Mouse (Mus musculus) gastrocnemius, postnatal 36 days (tissue): ENCODE results near the gene Kmt2c. TPM values are rescaled to one million over a fixed set of nuclear protein-coding genes. Genes with fewer than 3 reads are reported as not detected.
"Not testable (repeated sequence)": the region's sequence is repeated elsewhere in the genome, so short reads cannot be mapped to it uniquely, and the experiment has no call there.

Experiments used
- DNase-seq, 2 experiments: peaks; one replicate each; pipeline ENCODE4 v3.0.0; 2022
- intact Hi-C: fragments of 180-260 bp; cut with DNase I; formaldehyde crosslinking; loops from one replicate; pipeline ENCODE4 v1.15.1; 2025
- total RNA-seq, 2 experiments: library from RNA; stranded (reverse); gene quantifications; 2 replicates each; pipeline ENCODE4 v1.2.3; 2021

Kmt2c gene
- total RNA-seq, 2 experiments from 2014 or later: 26.8 to 31.2 TPM

GRCm38 (mm10) chr5:25517550-25517949, 19.0 kb upstream of the Kmt2c start:
- no peak for DNase-seq
- intact Hi-C loops: no loop called here

- intact Hi-C loops: no loop called here
- DNase-seq: no peak
Observed at GRCm38 (mm10) chr5:25516301-25516895, 17.8 kb upstream of the Kmt2c start.

- DNase-seq: no peak
- intact Hi-C loops: no loop called here
Observed at GRCm38 (mm10) chr5:25515767-25516166, 17.2 kb upstream of the Kmt2c start, which contains the start of gene Cct8l1. Gene Cct8l1, plus strand, starts transcription at chr5:25516067.

DNA sequence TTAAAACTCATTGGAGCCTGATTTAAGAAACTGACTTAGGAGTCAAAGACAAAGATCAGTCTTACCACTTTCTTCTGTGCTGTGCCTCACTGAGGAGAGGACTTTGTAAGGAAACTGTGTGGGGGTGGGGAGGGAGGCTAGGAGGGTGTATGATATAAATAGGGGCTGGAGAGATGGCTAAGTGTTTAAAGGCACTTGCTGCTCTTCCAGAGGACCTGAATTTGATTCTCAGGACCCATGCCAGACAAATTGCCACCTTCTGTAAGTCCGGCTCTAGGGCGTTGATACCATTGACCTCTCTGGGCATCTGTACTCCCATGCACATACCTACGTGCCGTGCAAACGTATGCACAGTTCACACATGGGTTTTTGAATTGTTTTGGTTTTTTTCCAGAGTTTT, 7.5 kb upstream of the Kmt2c start:
- intact Hi-C loops: no loop called here
- DNase-seq: no peak

DNA sequence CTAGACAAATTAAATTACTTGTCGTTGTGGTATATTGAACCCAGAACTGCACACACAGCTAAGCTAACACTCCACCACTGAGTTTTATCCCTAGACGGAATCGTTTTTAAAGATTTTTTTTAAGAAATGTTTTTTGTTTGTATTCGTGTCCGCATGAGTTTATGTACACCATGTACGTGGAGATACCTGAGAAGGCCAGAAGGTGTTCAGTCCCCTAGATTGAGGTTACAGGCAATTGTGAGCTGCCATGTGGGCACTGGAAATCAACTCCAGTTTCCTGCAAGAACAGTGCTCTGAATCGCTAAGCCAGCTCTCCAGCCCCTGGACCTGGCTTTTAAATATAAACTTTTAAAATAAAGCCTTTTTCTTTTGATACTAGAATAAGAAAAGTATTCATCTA, 2.1 kb upstream of the Kmt2c start:
- DNase-seq: no peak
- intact Hi-C loops: loop anchor here (1.0 kb wide), 1 partner anchor 29 kb away; no protein-coding TSS in a partner anchor

DNA sequence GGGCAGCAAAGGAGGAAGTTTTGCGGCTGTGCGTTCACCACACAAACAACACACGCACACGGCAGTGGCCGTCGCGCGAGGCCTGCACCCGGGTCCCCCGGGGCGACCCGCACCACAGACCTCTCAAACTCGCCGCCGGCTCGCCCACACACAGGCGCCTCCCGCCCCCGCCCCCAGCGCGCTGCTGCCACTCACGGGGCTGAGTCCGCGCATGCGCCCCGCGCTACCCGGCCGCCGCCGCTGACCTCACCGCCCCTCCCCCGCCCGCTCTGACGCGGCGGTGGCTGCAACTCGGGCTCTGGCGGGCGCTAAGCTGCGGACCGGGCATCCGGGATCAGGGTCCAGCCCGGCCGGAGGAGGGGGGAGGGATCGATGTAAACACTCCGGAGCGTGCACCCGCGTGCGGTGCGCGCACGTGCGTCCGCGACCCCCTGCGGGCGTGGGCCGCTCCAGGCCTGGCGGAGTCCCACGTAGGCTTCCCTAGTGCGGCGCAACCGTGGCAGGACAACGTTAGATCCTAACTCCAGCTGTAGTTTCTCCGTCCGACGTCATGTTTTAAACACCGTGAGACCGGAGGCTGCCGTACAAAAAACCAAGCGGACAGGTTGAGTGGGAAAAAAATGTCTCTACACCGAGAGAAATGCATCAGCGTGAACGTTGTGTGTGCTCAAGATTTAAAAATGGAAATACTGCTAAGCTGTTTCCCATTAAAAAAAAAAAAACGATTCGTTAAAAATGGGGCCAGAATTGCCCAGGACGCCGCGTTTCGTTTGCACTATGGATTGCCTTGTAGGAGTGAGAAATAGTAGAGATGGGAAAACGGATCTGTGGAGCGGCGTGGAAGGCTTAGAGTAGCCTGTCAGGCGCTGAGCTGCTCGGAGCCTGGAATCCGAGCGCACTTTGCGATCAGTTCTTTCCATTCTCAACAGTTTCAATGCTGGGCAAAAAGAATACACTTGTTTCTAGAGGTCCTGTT, 1.1 kb upstream of the Kmt2c start:
- DNase-seq: peak; percentile 94 to 98
- intact Hi-C loops: loop anchor here (1.0 kb wide), 1 partner anchor 30 kb away; no protein-coding TSS in a partner anchor

DNA sequence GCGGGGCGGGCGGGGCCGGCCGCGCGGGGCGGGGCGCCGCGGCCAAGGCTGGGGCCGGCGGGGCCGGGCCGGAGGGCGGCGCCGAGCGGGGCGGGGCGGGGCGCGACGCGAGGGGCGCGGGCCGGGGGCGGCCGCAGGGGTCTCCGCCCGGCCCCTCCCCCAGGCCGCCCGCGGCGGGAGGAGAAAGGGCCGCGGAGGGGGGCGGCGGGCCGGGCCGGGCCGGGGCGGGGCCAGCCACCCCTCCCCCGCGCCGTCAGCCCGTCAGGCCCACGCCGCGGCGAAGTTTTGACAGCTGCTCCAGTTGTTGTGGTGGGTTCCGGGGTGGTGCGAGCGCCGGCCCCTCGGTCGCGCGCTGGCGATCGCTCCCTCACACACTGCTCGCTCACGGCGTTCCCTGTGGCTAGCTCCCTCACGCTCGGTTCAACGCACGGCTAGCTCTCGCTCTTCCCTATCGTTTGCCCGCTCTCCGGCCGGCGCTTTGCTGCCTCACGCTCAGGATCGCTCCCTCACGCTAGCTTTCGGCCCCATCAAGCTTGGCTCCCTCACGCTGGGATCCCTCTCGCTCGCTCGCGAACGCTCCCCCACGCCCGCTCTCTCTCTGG, 339 bp upstream of the Kmt2c start:
- peak in 1 of 2 experiments; percentile 72 for DNase-seq
- intact Hi-C loops: no loop called here

GRCm38 (mm10) chr5:25497720-25498345, 750 bp downstream of the Kmt2c start:
- DNase-seq: peak; percentile 55 to 56
- intact Hi-C loops: no loop called here

DNA sequence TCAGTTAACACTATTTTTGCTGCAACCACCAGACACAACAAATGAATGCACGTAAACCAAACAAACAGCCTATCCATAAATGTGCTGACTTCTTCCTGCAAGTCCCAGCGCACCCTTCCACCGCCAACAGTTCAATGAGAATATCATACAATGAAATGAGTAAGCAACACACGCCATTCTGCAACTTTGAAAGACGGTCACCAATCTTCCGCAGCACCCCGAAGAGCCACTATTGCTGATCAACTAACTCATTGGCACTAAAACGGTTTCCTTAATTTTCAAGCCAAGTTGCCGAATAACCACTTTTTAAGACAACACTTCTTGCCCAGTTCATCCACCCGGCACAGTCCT, 1.2 kb downstream of the Kmt2c start:
- no peak for DNase-seq
- intact Hi-C loops: no loop called here

GRCm38 (mm10) chr5:25496652-25497051, 1.9 kb downstream of the Kmt2c start:
- intact Hi-C loops: no loop called here
- DNase-seq: no peak

- intact Hi-C loops: no loop called here
- DNase-seq: no peak
Observed at GRCm38 (mm10) chr5:25478863-25479262, 19.7 kb downstream of the Kmt2c start.

DNA sequence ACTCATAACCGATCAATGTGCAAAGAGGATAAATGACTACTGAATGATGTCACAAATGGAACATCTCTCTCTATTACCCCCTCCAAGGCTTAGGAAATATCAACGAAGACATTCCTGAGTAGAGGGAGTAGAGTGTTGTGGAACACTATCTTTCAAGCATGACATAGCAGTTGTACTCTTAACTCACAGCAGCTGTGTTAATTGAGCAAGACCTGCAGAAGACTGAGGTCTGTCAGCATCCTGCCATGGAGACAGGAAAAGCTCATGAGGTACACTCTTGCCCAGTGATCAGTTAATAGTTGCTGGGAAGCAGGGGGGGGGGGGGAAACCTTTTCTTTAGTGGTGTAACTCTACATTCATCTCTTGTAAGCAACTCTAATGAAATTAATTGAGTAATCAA, 22.8 kb downstream of the Kmt2c start:
- no peak for DNase-seq
- intact Hi-C loops: no loop called here

DNA sequence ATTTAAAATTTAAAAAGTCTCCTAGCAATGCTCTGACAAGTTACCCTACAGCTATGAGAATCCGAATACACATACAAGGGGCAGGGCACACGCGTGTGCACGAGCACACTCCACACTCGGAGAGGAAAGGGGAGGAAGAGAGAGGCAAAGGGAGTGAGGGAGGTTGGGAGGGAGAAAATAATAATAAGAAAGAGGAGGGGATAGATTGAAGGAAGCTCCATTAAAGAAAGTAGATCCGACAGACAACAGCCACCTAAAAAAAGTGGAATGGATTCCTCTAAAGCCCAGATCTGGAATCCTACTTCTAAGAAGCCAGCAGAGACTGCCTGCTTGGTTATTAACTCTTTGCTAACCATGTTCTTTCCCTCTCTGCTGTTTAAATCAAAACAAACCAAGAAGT, 26.5 kb downstream of the Kmt2c start:
- DNase-seq: no peak
- intact Hi-C loops: no loop called here

DNA sequence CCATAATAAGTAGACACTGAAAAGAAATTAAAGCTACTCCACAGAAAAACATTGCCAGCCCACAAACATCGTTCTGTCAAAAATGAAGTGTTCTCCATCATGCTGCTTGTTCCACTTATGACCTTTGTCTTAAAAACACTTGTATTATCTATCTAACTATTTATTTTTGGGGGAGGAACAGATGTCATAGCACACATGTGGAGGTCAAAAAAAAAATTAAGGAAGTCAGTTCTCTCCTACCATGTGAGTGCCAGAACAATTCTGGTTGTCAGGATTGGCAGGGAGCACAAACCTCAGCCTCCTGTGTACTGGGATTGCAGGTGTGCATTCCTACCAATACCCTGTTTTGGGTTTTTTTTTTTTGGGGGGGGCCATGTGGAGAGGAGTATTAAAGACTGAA, 36.6 kb downstream of the Kmt2c start:
- intact Hi-C loops: no loop called here
- DNase-seq: no peak

DNA sequence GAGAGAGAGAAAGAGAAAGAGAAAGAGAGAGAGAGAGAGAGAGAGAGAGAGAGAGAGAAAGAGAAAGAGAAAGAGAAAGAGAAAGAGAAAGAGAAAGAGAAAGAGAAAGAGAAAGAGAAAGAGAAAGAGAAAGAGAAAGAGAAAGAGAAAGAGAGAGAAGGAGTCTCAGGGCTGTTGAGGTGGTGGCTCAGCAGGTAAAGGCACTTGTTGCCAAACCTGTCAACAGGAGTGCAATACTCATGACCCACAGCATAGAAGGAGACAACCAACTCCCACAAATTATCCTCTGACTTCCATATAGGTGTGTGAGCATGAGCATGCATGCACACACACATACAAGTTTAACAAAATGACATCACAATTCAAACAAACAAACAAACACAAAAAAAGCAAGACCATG, 43.2 kb downstream of the Kmt2c start:
- intact Hi-C loops, DNase-seq: not testable (repeated sequence)

DNA sequence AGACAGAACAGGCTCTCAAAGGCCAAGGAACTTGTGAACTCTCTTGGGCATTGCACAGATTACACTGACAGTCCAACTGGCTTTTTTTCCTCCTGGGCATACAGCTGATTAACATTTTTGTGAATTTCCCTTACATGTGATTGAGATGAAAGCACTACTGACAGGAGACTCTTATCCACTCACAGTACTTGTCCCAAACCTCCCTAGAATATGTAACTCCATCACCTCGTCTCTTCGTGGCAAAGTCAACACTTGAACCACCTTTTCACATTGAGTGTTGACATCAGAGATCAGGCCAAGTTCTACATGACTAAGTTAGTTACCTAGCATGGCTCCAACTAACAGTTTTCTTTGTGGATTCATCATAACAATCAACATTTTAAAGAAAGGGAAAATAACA, 45.9 kb downstream of the Kmt2c start:
- intact Hi-C loops: no loop called here
- DNase-seq: no peak

DNA sequence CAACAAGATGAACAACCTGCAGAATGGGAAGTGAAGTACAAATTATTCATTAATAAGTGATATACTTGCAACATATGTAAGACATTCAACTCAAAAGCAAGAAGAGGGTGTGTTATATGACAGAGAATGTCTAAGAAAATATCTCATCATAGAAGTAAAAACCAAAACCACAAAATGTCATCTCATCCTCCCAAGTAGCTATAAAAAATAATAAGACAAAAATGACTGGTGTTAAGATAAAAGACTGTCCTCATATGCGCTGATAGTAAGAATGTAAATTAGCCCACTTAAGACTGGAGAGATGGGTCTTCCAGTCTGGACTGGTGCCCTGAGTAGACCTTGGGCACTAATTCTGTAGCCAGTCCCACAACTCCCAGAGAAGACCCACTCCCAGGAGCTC, 61.1 kb downstream of the Kmt2c start:
- intact Hi-C loops: loop anchor here (5.0 kb wide), 2 partner anchors 95 to 165 kb away; no protein-coding TSS in a partner anchor
- no peak for DNase-seq

DNA sequence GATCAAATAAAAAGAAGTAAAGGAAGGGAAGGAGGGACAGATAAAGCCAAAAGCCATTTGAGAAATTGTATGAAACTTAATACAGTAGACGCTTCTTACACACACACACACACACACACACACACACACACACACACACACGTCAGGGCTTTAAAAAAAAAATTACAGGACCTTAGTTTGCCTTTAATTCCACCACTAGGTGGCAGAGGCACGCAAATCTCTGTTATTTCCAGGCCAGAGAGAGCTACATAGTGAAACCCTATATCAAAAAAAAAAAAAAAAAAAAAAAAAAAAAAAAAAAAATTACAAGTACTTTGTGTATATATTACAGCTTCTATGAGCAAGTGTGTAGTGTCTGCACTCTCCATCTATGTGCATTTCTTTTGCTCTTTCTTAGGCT, 62.5 kb downstream of the Kmt2c start:
- intact Hi-C loops: loop anchor here (5.0 kb wide), 2 partner anchors 96 to 166 kb away; no protein-coding TSS in a partner anchor
- DNase-seq: peak in 1 of 2 experiments; percentile 40

GRCm38 (mm10) chr5:25422576-25422975, 76.0 kb downstream of the Kmt2c start:
- intact Hi-C loops: loop anchor here (5.0 kb wide), 1 partner anchor 310 kb away; no protein-coding TSS in a partner anchor

GRCm38 (mm10) chr5:25420601-25421000, 78.0 kb downstream of the Kmt2c start:
- intact Hi-C loops: loop anchor here (5.0 kb wide), 1 partner anchor 312 kb away; no protein-coding TSS in a partner anchor
- peak; percentile 19 to 21 for DNase-seq

More at GRCm38 (mm10) chr5:25422576-25422975, 76.0 kb downstream of the Kmt2c start:
- no peak for DNase-seq
